Mouse (Mus musculus): ENCODE measurements around the gene Ust.

Gene Ust

DNA sequence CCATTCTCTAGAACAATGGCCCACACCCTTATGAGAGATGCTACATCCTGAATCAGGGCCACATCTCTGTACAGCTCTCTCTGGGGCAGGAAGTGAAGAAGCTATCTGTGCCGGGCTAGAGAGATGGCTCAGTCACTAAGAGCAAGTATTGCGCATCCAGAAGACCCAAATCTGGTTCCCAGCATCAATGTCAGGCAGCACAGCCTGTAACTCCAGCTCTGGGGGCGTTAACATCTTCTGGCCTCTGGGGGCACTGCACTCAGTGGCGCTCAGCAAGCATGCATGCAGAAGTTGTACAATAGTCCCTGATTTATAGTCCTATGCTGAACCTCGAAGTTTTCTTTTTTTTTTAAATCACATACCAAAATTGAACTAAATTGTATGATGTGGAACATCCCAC is 341.0 kb downstream of the Ust start:
- DNase-seq (ENCODE audit: low read depth, low spot score) = no peak

DNA sequence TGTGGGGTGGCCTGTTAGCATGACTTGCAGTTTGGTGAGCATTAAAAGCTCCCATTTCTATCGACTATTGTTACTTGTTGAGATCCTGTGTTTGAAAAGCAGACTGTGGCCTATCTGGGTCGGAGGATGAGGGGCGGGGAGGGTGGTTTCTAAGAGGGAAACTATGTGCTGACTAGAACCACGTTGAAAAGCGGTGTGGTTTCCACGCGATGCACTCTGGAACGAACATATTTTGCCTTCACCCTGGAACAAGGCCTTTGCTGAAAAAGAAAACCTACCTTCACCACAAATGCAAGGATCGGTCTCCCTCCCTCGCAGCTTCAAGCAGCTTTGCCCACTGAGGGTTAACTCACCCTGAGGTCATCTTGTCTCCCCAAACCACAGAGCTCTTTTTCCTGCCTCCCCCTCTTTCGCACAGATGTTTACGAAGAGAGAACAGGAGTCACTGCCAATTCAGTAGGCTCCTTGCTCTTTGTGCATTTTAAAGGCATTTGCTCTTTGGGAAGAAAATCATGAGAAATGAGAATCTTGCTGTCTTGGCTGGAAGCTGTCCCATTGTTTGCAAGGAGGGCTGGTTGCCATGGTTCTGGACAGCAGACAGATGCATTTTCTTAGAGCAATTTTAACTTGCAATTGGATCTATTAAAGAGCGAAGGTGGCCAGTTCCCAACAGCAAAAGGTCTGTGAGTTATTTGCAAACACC is 342.1 kb downstream of the Ust start:
- DNase-seq (ENCODE audit: low read depth, low spot score) = peak; percentile 43

DNA sequence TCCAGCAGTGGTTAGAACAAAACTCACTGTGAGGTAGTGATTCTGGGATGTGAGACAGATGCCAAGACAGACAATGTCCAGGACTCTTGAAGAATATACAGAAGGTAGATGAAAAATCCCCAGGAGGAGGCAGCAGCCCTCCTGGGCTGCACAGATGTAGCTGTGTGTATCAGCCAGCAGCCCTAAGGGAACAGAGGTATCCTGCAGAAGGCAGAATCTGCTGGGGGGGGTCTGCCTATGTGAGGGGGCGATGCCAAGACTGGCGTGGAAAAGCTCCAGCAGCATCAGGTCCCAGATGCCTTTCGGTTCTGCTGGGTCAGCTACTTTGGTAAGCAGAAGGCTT is 342.6 kb downstream of the Ust start:
- DNase-seq (ENCODE audit: low read depth, low spot score) = no peak

DNA sequence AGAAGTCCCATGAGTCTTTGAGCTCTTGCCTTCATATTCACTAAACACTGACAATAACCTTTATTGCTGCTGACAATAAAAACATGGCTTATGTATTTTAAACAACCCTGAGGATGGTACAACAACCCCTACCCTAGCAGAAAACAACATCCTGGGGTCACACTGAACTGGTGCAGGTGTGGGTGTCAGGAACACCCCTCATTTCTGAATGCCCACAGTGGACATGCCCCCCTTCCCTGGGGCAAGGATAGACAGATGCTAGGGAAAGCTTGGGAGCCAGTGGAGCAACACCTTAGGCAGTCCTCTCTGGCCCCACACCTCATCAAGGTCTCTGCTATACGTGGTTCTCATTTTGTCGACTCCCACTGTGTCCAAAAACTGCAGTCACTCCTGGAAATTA is 343.9 kb downstream of the Ust start:
- no peak for DNase-seq (ENCODE audit: low read depth, low spot score)

DNA sequence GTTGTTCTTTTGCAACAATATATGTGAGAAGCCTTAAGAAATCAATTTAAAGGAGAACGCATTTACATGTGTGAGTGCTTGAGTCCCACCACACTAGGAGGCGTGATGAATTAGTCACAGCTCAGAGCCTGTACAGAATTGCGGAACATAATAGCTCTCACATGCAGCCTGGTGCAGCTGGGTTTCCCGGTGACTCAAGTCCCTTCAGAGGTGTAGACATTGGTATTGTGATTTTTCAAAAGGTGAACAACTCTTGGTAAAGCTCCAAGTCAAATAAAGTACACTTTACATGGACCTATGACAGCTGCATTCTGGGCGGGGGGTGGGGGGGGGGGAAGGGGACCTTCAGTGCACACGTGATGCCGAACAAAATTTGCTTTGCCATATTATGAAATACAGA is 344.4 kb downstream of the Ust start:
- DNase-seq (ENCODE audit: low read depth, low spot score) = no peak

DNA sequence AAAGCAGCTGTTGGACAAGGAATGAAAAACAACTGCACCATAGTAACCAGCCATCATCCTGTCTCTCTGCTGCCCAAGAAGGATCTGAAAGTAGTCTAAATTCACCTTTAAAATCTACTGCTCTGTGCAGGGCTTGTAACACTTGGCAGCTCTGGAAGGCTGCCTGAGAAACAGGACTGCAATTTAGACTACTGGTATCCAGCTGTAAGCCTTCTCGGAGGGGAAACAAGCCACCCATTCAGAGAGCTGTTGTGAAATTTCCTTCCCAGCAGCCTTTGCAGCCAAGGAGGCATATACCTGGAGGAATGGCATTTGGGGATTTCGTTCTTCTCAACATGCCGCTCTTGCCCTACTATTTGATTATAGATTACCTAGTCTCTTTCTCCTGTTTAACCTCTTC is 345.6 kb downstream of the Ust start:
- no peak for DNase-seq (ENCODE audit: low read depth, low spot score)

DNA sequence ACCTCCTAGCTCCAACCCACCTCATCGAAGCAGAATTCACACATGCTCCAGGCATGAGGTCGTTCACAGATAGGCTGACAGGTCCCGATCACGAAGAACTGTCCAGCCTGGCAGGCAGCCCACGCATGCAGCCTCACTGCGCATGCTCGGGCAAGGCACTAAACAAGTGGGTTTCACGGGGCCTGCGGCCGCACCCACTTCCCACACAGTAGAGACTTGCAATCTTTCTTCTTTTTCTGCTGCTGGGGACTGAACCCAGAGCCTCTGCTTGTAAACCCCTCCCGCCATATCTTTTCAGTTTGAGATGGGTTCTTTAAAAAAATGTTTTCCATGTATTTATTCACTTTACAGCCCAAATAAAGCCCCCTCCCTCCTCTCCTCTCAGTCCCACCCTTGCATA is 347.1 kb downstream of the Ust start:
- DNase-seq (ENCODE audit: low read depth, low spot score) = no peak
